Mouse (Mus musculus) gastrocnemius, postnatal 10 days (tissue): ENCODE measurements at regions not wholly inside any gene's neighbourhood (a gene's known extent, or its start where the extent isn't known, plus 50 kb on each side); places are given as distances from the start of the nearest gene placed in this dataset.

ENCODE experiments used
- DNase-seq: peaks from one replicate; pipeline ENCODE4 v3.0.0; 2021; ENCODE audit warnings: mixed read lengths

GRCm38 (mm10) chr3:129449928-129450327 lies 82.2 kb upstream of the Elovl6 start:
- no peak for DNase-seq

- DNase-seq, result no peak
These were observed 81.5 kb upstream of the Elovl6 start for GRCm38 (mm10) chr3:129450671-129451070.

GRCm38 (mm10) chr3:129470088-129470487 lies 62.1 kb upstream of the Elovl6 start:
- no peak for DNase-seq

GRCm38 (mm10) chr3:129471332-129471731 lies 60.8 kb upstream of the Elovl6 start:
- no peak for DNase-seq

- DNase-seq, result no peak
These were observed 60.1 kb upstream of the Elovl6 start for GRCm38 (mm10) chr3:129472008-129472407.

GRCm38 (mm10) chr3:129474451-129474850 lies 57.7 kb upstream of the Elovl6 start:
- no peak for DNase-seq

- DNase-seq, result no peak
These were observed 55.9 kb upstream of the Elovl6 start for GRCm38 (mm10) chr3:129476250-129476649.

GRCm38 (mm10) chr3:129478093-129478492 lies 54.1 kb upstream of the Elovl6 start:
- DNase-seq, result no peak

- DNase-seq, result no peak
These were observed 50.9 kb upstream of the Elovl6 start for GRCm38 (mm10) chr3:129481293-129481692.
